Mouse (Mus musculus): ENCODE data around the gene Wdr4. TPM values are rescaled to one million over a fixed set of nuclear protein-coding genes. Genes with fewer than 3 reads are reported as not detected.
A peak's percentile ranks its signal among the peaks of the same experiment; 100 is the strongest.

Wdr4 gene
- polyA plus RNA-seq, 1 experiment, result 48.5 TPM

GRCm38 (mm10) chr17:31564015-31564857, 44.5 kb upstream of the Wdr4 start, which contains the start of gene Pknox1:
Pknox1 (plus strand) TSS chr17:31564734.
- TF ChIP-seq USF1 (IDR thresholded peaks at IDR 0.05; ENCODE audit: low read depth) (peak; percentile 23), CEBPB (IDR thresholded peaks at IDR 0.05; ENCODE audit: low read depth) (no peak), CTCF (IDR thresholded peaks at IDR 0.05; ENCODE audit: control insufficient read depth, insufficient read depth, insufficient read length) (no peak), FOSL1 (IDR thresholded peaks at IDR 0.05; ENCODE audit: insufficient read depth, low read length, poor library complexity, severe bottlenecking) (no peak), MYOG (IDR thresholded peaks at IDR 0.05; ENCODE audit: control insufficient read depth, extremely low read depth, insufficient read length) (no peak), MYOD1 (IDR thresholded peaks at IDR 0.05; ENCODE audit: control insufficient read depth, insufficient read length, low read depth) (no peak), MAX (IDR thresholded peaks at IDR 0.05) (peak; percentile 30)
- Histone ChIP-seq H3K27me3 (ENCODE audit: control insufficient read depth, insufficient read depth, insufficient read length) (no peaks in the 10 kb centered on the region), H3K79me2 (ENCODE audit: control insufficient read depth, insufficient read depth) (peaks cover 40% of the 10 kb centered on the region), H3K4me3 (ENCODE audit: insufficient read depth, poor library complexity, severe bottlenecking) (peak within 1 kb of the TSS; percentile 68), H3K36me3 (ENCODE audit: control insufficient read depth, insufficient read depth) (peaks cover 4% of the 10 kb centered on the region), H3K79me3 (ENCODE audit: low read depth) (peaks cover 32% of the 10 kb centered on the region), H3ac (ENCODE audit: control insufficient read depth, insufficient read length, low read depth) (peak within 1 kb of the TSS; percentile 96)

- H3K79me2 ChIP-seq (ENCODE audit: control insufficient read depth, insufficient read depth), result peaks cover 34% of the 10 kb centered on the region
- H3ac ChIP-seq (ENCODE audit: control insufficient read depth, insufficient read length, low read depth), result peak overlapping the region; percentile 67
- peaks cover 4% of the 10 kb centered on the region for H3K36me3 ChIP-seq (ENCODE audit: control insufficient read depth, insufficient read depth)
- peak overlapping the region; percentile 34 for H3K4me3 ChIP-seq (ENCODE audit: insufficient read depth, poor library complexity, severe bottlenecking)
- peaks cover 28% of the 10 kb centered on the region for H3K79me3 ChIP-seq (ENCODE audit: low read depth)
- no peaks in the 10 kb centered on the region for H3K27me3 ChIP-seq (ENCODE audit: control insufficient read depth, insufficient read depth, insufficient read length)
- no peak for TF ChIP-seq CTCF (IDR thresholded peaks at IDR 0.05; ENCODE audit: control insufficient read depth, insufficient read depth, insufficient read length)
- TF ChIP-seq MYOG (IDR thresholded peaks at IDR 0.05; ENCODE audit: control insufficient read depth, extremely low read depth, insufficient read length), result no peak
- no peak for TF ChIP-seq MYOD1 (IDR thresholded peaks at IDR 0.05; ENCODE audit: control insufficient read depth, insufficient read length, low read depth)
- no peak for TF ChIP-seq FOSL1 (IDR thresholded peaks at IDR 0.05; ENCODE audit: insufficient read depth, low read length, poor library complexity, severe bottlenecking)
- no peak for TF ChIP-seq CEBPB (IDR thresholded peaks at IDR 0.05; ENCODE audit: low read depth)
- no peak for TF ChIP-seq USF1 (IDR thresholded peaks at IDR 0.05; ENCODE audit: low read depth)
- TF ChIP-seq MAX (IDR thresholded peaks at IDR 0.05), result no peak
Observed at GRCm38 (mm10) chr17:31563632-31564014, 43.8 kb upstream of the Wdr4 start.

- Histone ChIP-seq H3K27me3 (ENCODE audit: control insufficient read depth, insufficient read depth, insufficient read length) (no peaks in the 10 kb centered on the region), H3K79me2 (ENCODE audit: control insufficient read depth, insufficient read depth) (no peaks in the 10 kb centered on the region), H3K4me3 (ENCODE audit: insufficient read depth, poor library complexity, severe bottlenecking) (no peak overlapping the region), H3K79me3 (ENCODE audit: low read depth) (no peaks in the 10 kb centered on the region), H3K36me3 (ENCODE audit: control insufficient read depth, insufficient read depth) (no peaks in the 10 kb centered on the region), H3ac (ENCODE audit: control insufficient read depth, insufficient read length, low read depth) (no peak overlapping the region)
- TF ChIP-seq CEBPB (IDR thresholded peaks at IDR 0.05; ENCODE audit: low read depth) (no peak), MYOG (IDR thresholded peaks at IDR 0.05; ENCODE audit: control insufficient read depth, extremely low read depth, insufficient read length) (no peak), MYOD1 (IDR thresholded peaks at IDR 0.05; ENCODE audit: control insufficient read depth, insufficient read length, low read depth) (no peak), CTCF (IDR thresholded peaks at IDR 0.05; ENCODE audit: control insufficient read depth, insufficient read depth, insufficient read length) (no peak), USF1 (IDR thresholded peaks at IDR 0.05; ENCODE audit: low read depth) (no peak), MAX (IDR thresholded peaks at IDR 0.05) (no peak), FOSL1 (IDR thresholded peaks at IDR 0.05; ENCODE audit: insufficient read depth, low read length, poor library complexity, severe bottlenecking) (no peak)
Observed at GRCm38 (mm10) chr17:31559021-31559789, 39.4 kb upstream of the Wdr4 start.

GRCm38 (mm10) chr17:31557947-31558542, 38.3 kb upstream of the Wdr4 start:
- Histone ChIP-seq H3K4me3 (ENCODE audit: insufficient read depth, poor library complexity, severe bottlenecking) (no peak overlapping the region), H3K79me3 (ENCODE audit: low read depth) (no peaks in the 10 kb centered on the region), H3K27me3 (ENCODE audit: control insufficient read depth, insufficient read depth, insufficient read length) (no peaks in the 10 kb centered on the region), H3K79me2 (ENCODE audit: control insufficient read depth, insufficient read depth) (no peaks in the 10 kb centered on the region), H3ac (ENCODE audit: control insufficient read depth, insufficient read length, low read depth) (no peak overlapping the region), H3K36me3 (ENCODE audit: control insufficient read depth, insufficient read depth) (no peaks in the 10 kb centered on the region)
- TF ChIP-seq CEBPB (IDR thresholded peaks at IDR 0.05; ENCODE audit: low read depth) (no peak), MYOG (IDR thresholded peaks at IDR 0.05; ENCODE audit: control insufficient read depth, extremely low read depth, insufficient read length) (no peak), FOSL1 (IDR thresholded peaks at IDR 0.05; ENCODE audit: insufficient read depth, low read length, poor library complexity, severe bottlenecking) (no peak)

- Histone ChIP-seq H3K79me2 (ENCODE audit: control insufficient read depth, insufficient read depth) (no peaks in the 10 kb centered on the region), H3K4me3 (ENCODE audit: insufficient read depth, poor library complexity, severe bottlenecking) (no peak overlapping the region), H3ac (ENCODE audit: control insufficient read depth, insufficient read length, low read depth) (no peak overlapping the region), H3K27me3 (ENCODE audit: control insufficient read depth, insufficient read depth, insufficient read length) (no peaks in the 10 kb centered on the region), H3K36me3 (ENCODE audit: control insufficient read depth, insufficient read depth) (no peaks in the 10 kb centered on the region), H3K79me3 (ENCODE audit: low read depth) (no peaks in the 10 kb centered on the region)
- TF ChIP-seq MAX (IDR thresholded peaks at IDR 0.05) (no peak), CTCF (IDR thresholded peaks at IDR 0.05; ENCODE audit: control insufficient read depth, insufficient read depth, insufficient read length) (no peak), MYOG (IDR thresholded peaks at IDR 0.05; ENCODE audit: control insufficient read depth, extremely low read depth, insufficient read length) (no peak), MYOD1 (IDR thresholded peaks at IDR 0.05; ENCODE audit: control insufficient read depth, insufficient read length, low read depth) (peak; percentile 52)
Observed at GRCm38 (mm10) chr17:31557124-31557880, 37.5 kb upstream of the Wdr4 start.

All from C2C12 (cell line).